Mouse (Mus musculus): ENCODE data around the gene Bag1. TPM values are rescaled to one million over a fixed set of nuclear protein-coding genes. Genes with fewer than 3 reads are reported as not detected.

Gene Bag1
- polyA plus RNA-seq, 1 experiment from 2014 or later, result 239 TPM

- Histone ChIP-seq H3K4me1 (no peaks in the 10 kb centered on the region), H3K36me3 (peaks cover 19% of the 10 kb centered on the region), H3K9ac (no peak overlapping the region), H3K9me3 (replicated peaks) (no peaks in the 10 kb centered on the region), H3K4me2 (replicated peaks) (no peak overlapping the region), H3K27ac (no peak overlapping the region), H3K4me3 (no peak overlapping the region), H3K27me3 (no peaks in the 10 kb centered on the region)
- no peak for ATAC-seq (ENCODE audit: low FRiP score)
- 76% methylated on average over 7 of the region's 7 CpGs for WGBS
Observed at GRCm38 (mm10) chr4:40929046-40929445, 19.0 kb downstream of the Bag1 start.

GRCm38 (mm10) chr4:40925568-40925967, 22.5 kb downstream of the Bag1 start:
- no peaks in the 10 kb centered on the region for H3K4me1 ChIP-seq
- ATAC-seq (ENCODE audit: low FRiP score), result no peak
- no peak overlapping the region for H3K9ac ChIP-seq
- no peaks in the 10 kb centered on the region for H3K9me3 ChIP-seq (replicated peaks)
- H3K27ac ChIP-seq, result no peak overlapping the region
- H3K4me3 ChIP-seq, result no peak overlapping the region
- H3K27me3 ChIP-seq, result no peaks in the 10 kb centered on the region
- no peak overlapping the region for H3K4me2 ChIP-seq (replicated peaks)
- H3K36me3 ChIP-seq, result no peaks in the 10 kb centered on the region
- 28% methylated on average over 3 of the region's 3 CpGs for WGBS

- Histone ChIP-seq H3K27me3 (no peaks in the 10 kb centered on the region), H3K4me1 (no peaks in the 10 kb centered on the region), H3K4me3 (no peak overlapping the region), H3K4me2 (replicated peaks) (no peak overlapping the region), H3K9me3 (replicated peaks) (no peaks in the 10 kb centered on the region), H3K36me3 (no peaks in the 10 kb centered on the region), H3K27ac (no peak overlapping the region), H3K9ac (no peak overlapping the region)
- WGBS, result 79% methylated on average over 6 of the region's 6 CpGs
- no peak for ATAC-seq (ENCODE audit: low FRiP score)
Observed at GRCm38 (mm10) chr4:40923087-40923651, 24.9 kb downstream of the Bag1 start.

GRCm38 (mm10) chr4:40921288-40921687, 26.8 kb downstream of the Bag1 start:
- 72% methylated on average over 3 of the region's 3 CpGs for WGBS
- H3K9ac ChIP-seq, result no peak overlapping the region
- no peaks in the 10 kb centered on the region for H3K36me3 ChIP-seq
- no peaks in the 10 kb centered on the region for H3K27me3 ChIP-seq
- H3K9me3 ChIP-seq (replicated peaks), result no peaks in the 10 kb centered on the region
- no peaks in the 10 kb centered on the region for H3K4me1 ChIP-seq
- no peak overlapping the region for H3K4me3 ChIP-seq
- H3K27ac ChIP-seq, result no peak overlapping the region
- H3K4me2 ChIP-seq (replicated peaks), result no peak overlapping the region
- no peak for ATAC-seq (ENCODE audit: low FRiP score)

DNA sequence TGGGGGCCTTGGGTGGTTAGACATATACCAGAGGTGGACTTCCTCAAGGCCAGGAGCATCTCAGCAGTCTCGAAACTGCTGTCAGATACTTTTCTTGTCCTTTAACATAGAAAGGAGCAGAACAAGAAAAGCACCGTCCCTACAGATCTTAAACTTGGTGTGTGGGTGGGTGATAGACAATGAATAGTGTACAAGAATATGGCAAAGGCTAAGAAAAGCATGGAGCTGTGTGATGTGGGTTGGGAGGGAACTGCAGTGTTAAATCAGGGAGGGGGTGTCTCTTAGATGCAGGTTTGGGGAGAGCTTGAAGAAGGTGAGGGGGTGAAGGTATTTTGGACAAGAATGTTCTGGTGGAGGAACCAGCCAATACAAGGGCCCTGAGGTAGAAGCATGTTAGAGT, 27.5 kb downstream of the Bag1 start:
- no peaks in the 10 kb centered on the region for H3K9me3 ChIP-seq (replicated peaks)
- no peak for ATAC-seq (ENCODE audit: low FRiP score)
- no peak overlapping the region for H3K4me2 ChIP-seq (replicated peaks)
- no peak overlapping the region for H3K4me3 ChIP-seq
- no peak overlapping the region for H3K27ac ChIP-seq
- H3K27me3 ChIP-seq, result no peaks in the 10 kb centered on the region
- no peak overlapping the region for H3K9ac ChIP-seq
- WGBS, result 85% methylated on average over 2 of the region's 2 CpGs
- no peaks in the 10 kb centered on the region for H3K4me1 ChIP-seq
- no peaks in the 10 kb centered on the region for H3K36me3 ChIP-seq

DNA sequence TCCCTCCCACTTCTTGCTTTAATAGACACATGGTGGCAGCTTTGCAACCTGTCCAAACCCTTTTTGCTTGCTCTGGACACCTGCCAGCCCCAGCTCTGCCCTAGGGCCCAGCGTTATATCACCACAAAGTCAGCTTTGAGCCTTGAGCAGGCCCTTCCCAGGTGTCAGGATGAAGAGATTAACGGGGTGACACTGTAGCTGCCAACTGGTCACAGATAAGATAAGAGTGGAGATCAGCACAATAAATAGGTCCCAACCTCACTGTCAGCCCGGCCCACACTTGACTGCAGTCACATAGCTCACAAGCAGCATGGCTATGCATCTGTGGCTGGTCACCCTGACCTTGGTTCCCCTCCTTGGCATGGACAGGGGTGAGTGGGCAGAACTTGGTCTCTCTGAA, 28.3 kb downstream of the Bag1 start, which contains the start of gene Spink4:
Gene Spink4, plus strand, starts transcription at position 268 of the 400 bp plus-strand sequence.
- Histone ChIP-seq H3K27me3 (no peaks in the 10 kb centered on the region), H3K9me3 (replicated peaks) (no peaks in the 10 kb centered on the region), H3K9ac (no peak within 1 kb of the TSS), H3K4me3 (no peak within 1 kb of the TSS), H3K36me3 (no peaks in the 10 kb centered on the region), H3K27ac (no peak within 1 kb of the TSS), H3K4me2 (replicated peaks) (no peak within 1 kb of the TSS), H3K4me1 (no peaks in the 10 kb centered on the region)
- ATAC-seq (ENCODE audit: low FRiP score), result no peak
- WGBS, result 65% methylated on average over 3 of the region's 3 CpGs

DNA sequence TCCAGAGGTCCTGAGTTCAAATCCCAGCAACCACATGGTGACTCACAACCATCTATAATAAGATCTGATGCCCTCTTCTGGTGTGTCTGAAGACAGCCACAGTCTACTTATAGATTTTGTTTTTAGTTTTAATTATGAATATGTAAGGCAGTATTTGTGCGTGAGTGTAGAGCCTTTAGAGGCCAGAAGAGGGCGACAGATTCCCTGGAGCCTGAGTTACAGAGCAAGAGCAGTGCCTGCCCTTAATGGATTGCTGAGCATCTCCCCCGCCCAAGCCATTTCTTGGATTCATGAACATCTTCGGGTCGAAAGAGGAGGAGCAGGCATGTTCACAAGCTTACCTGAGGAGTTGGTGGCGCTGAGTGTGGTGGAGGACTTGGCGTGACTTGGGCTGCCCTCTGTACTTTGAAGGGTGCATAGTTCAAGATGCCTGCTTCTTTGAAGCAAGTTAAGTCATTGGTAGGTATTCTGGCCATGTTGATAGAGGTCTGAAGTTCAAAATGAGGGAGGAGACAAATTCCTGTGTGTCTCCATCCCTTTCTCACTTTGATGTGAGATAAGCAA, 31.4 kb downstream of the Bag1 start:
- Histone ChIP-seq H3K9me3 (replicated peaks) (no peaks in the 10 kb centered on the region), H3K4me3 (no peak overlapping the region), H3K36me3 (no peaks in the 10 kb centered on the region), H3K27ac (no peak overlapping the region), H3K4me1 (no peaks in the 10 kb centered on the region), H3K27me3 (no peaks in the 10 kb centered on the region), H3K4me2 (replicated peaks) (no peak overlapping the region), H3K9ac (no peak overlapping the region)
- no peak for ATAC-seq (ENCODE audit: low FRiP score)
- 88% methylated on average over 7 of the region's 7 CpGs for WGBS

- Histone ChIP-seq H3K9ac (no peak overlapping the region), H3K27ac (no peak overlapping the region), H3K4me2 (replicated peaks) (no peak overlapping the region), H3K4me1 (no peaks in the 10 kb centered on the region), H3K36me3 (no peaks in the 10 kb centered on the region), H3K27me3 (no peaks in the 10 kb centered on the region), H3K9me3 (replicated peaks) (no peaks in the 10 kb centered on the region), H3K4me3 (no peak overlapping the region)
- WGBS, result 73% methylated on average over 5 of the region's 5 CpGs
- no peak for ATAC-seq (ENCODE audit: low FRiP score)
Observed at GRCm38 (mm10) chr4:40915947-40916346, 32.1 kb downstream of the Bag1 start.

GRCm38 (mm10) chr4:40914287-40914867, 33.7 kb downstream of the Bag1 start:
- Histone ChIP-seq H3K36me3 (no peaks in the 10 kb centered on the region), H3K9ac (no peak overlapping the region), H3K27ac (no peak overlapping the region), H3K4me1 (no peaks in the 10 kb centered on the region), H3K9me3 (replicated peaks) (no peaks in the 10 kb centered on the region), H3K4me3 (no peak overlapping the region), H3K4me2 (replicated peaks) (no peak overlapping the region), H3K27me3 (no peaks in the 10 kb centered on the region)
- ATAC-seq (ENCODE audit: low FRiP score), result no peak

- Histone ChIP-seq H3K4me3 (no peak overlapping the region), H3K9me3 (replicated peaks) (no peaks in the 10 kb centered on the region), H3K9ac (no peak overlapping the region), H3K36me3 (no peaks in the 10 kb centered on the region), H3K27me3 (no peaks in the 10 kb centered on the region), H3K4me2 (replicated peaks) (no peak overlapping the region), H3K4me1 (no peaks in the 10 kb centered on the region), H3K27ac (no peak overlapping the region)
- WGBS, result 48% methylated on average over 20 of the region's 20 CpGs
- ATAC-seq (ENCODE audit: low FRiP score), result no peak
Observed at GRCm38 (mm10) chr4:40908261-40908969, 39.7 kb downstream of the Bag1 start.

DNA sequence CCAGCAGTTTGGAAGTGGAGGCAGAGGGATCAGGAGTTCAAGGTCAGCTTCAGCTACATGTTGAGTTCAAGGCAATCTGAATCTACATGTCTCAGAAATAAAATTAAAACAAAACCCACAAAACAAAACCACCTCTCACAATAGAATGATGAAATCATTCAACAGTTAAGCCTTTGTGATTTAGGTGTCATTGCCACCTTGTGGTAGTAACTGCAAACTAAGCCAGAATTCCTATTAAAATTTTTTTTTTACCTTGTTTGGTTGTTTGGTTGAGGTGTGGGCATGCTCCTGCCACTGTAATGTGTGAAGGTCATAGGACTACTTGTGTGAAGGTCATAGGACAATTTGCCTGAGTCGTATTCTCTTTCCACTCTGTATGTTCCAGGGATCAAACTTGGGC, 41.8 kb downstream of the Bag1 start:
- Histone ChIP-seq H3K9ac (no peak overlapping the region), H3K27me3 (no peaks in the 10 kb centered on the region), H3K9me3 (replicated peaks) (no peaks in the 10 kb centered on the region), H3K36me3 (no peaks in the 10 kb centered on the region), H3K4me2 (replicated peaks) (no peak overlapping the region), H3K4me3 (no peak overlapping the region), H3K4me1 (no peaks in the 10 kb centered on the region), H3K27ac (no peak overlapping the region)
- ATAC-seq (ENCODE audit: low FRiP score), result no peak
- 50% methylated on average over 1 of the region's 1 CpGs for WGBS

DNA sequence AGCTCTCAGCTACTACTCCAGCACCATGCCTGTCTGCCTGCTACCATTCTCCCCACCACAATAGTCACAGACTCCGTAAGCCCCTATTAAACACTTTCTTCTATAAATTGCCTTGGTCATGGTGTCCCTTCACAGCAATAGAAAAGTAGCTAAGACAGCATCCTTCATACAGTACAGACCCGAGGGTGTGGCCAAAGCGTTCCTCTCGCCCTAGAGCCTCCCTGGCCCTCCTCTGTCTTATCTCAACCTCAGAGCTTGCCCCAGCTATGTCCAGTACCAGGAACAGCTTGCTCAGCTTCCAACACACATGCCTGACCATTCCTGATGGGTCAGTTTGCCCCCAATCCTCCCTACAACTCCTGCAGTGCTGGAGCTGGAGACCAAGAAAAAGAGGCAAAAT, 47.5 kb downstream of the Bag1 start:
- Histone ChIP-seq H3K36me3 (no peaks in the 10 kb centered on the region), H3K9ac (no peak overlapping the region), H3K4me1 (no peaks in the 10 kb centered on the region), H3K9me3 (replicated peaks) (no peaks in the 10 kb centered on the region), H3K4me3 (no peak overlapping the region), H3K4me2 (replicated peaks) (no peak overlapping the region), H3K27me3 (no peaks in the 10 kb centered on the region), H3K27ac (no peak overlapping the region)
- WGBS, result 89% methylated on average over 4 of the region's 4 CpGs
- no peak for ATAC-seq (ENCODE audit: low FRiP score)

GRCm38 (mm10) chr4:40900071-40900470, 48.0 kb downstream of the Bag1 start:
- H3K9ac ChIP-seq, result no peak overlapping the region
- H3K36me3 ChIP-seq, result no peaks in the 10 kb centered on the region
- no peak for ATAC-seq (ENCODE audit: low FRiP score)
- 95% methylated on average over 3 of the region's 3 CpGs for WGBS
- H3K27me3 ChIP-seq, result no peaks in the 10 kb centered on the region
- H3K4me2 ChIP-seq (replicated peaks), result no peak overlapping the region
- no peaks in the 10 kb centered on the region for H3K9me3 ChIP-seq (replicated peaks)
- no peak overlapping the region for H3K4me3 ChIP-seq
- H3K4me1 ChIP-seq, result no peaks in the 10 kb centered on the region
- H3K27ac ChIP-seq, result no peak overlapping the region

Measured in hindbrain, embryonic 12.5 days (tissue).